Mouse (Mus musculus): ENCODE measurements at regions not wholly inside any gene's neighbourhood (a gene's known extent, or its start where the extent isn't known, plus 50 kb on each side); places are given as distances from the start of the nearest gene placed in this dataset.

GRCm38 (mm10) chr10:56587205-56587604 lies 210.1 kb downstream of the Gja1 start:
- no peak for DNase-seq (ENCODE audit: low spot score)

DNA sequence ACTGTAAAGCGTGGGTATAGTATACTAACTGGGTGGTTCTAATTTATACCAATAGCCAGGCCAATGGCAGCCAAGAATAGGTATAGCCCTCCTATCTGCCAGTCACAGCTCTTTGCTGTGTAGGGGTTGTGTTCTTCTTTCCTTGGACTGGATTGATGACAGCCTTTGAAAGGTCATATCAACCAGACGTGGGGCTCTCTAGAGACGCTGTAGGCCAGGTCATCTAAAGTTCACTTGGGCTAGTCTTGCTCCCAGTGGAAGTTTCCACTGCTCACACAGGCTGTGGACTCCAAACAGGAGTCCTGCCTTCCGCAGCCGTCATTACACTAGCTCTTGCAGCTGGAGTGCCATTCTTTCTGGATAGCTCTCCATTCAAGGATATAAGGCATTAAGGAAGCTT lies 220.3 kb downstream of the Gja1 start:
- no peak for DNase-seq (ENCODE audit: low spot score)

GRCm38 (mm10) chr10:56598191-56598590 lies 221.1 kb downstream of the Gja1 start:
- no peak for DNase-seq (ENCODE audit: low spot score)

DNA sequence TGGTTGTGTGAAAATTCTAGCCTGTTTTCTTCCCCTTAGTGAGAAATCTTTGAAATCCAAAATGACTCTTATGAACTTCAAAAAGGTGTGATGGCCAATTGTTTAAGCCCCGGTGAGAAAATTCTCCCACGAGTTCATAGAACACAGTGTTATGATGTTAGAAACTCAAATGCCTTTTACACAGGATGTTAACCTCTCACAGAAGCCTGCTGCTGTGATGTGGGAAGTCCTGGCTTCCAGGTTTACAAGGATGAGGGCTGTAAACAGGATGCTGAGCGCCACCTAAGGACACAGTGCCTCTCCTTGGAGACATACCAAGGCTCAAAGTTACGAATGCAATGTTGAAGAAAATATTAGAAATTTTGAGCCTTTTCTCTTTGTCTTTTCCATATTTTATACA lies 222.8 kb downstream of the Gja1 start:
- no peak for DNase-seq (ENCODE audit: low spot score)

- DNase-seq (ENCODE audit: low spot score): no peak
These were observed 234.6 kb downstream of the Gja1 start for GRCm38 (mm10) chr10:56611564-56612288.

GRCm38 (mm10) chr10:56642656-56643055 lies 265.5 kb downstream of the Gja1 start:
- no peak for DNase-seq (ENCODE audit: low spot score)

GRCm38 (mm10) chr10:56643376-56644135 lies 266.4 kb downstream of the Gja1 start:
- DNase-seq (ENCODE audit: low spot score): no peak

- no peak for DNase-seq (ENCODE audit: low spot score)
These were observed 283.4 kb downstream of the Gja1 start for GRCm38 (mm10) chr10:56660501-56660900.

DNA sequence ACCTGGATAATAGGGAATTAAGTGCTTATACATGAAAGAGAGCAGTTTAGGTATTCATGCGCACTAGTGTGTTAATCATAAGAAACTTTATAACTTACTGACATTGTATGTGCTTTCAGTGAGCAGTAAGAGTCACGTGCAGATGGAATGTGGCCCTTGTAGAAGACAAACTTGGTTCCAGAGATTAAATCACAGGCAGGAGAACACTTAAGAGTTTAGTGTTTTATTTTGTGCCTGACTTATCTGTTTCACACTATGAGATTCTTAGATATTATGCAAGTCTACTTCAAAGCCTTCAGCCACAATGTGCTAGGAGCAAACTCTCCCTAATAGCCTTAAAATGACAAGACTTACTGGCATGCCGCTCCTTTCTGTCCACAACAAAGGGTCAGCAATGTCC lies 296.8 kb downstream of the Gja1 start:
- no peak for DNase-seq (ENCODE audit: low spot score)

DNA sequence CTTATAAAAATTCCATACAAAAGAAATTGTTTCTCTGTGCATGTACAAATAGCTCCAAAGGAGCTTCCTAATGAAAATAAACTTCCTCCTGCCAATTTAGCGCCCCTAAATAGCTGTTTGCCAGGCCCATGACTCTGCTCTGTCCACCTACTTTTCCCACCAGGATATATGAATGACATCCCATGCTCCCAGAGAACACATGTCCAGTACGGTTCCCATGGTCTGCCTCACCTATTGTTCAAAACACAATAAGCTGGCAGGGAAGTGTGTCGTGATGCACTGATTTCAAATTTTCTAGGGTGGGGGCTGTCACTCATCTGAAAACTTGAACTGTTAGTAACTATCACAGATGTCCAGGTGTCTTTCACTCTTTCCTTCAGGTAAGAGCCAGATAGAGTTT lies 305.8 kb downstream of the Gja1 start:
- no peak for DNase-seq (ENCODE audit: low spot score)

DNA sequence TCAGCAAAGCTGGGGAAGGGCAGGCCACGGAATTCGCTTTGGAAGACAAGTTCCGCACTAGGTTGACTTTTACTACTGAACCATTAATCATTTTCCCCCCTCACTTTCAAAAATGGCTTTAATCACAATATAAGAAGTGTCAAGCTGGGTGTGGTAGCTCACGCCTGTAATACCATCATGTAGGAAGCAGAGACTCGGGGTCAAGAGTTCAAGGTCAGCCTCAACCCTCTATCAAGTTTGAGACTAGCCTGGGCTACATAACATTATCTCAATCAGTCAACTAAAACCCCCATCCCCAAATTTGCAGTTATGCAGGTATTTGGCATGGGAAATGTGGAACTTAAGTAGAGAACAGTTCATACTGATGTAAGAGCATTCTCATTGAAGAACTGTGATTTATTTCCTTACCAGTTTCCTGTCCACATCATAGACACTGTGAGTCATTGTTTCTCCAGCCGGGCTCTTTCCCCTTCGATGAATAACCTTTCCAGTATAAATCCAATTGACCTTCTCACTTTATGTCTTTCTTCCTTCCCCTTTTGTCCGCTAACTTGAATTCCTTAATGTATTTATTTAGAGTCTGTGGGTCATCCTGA lies 308.6 kb downstream of the Gja1 start:
- no peak for DNase-seq (ENCODE audit: low spot score)

DNA sequence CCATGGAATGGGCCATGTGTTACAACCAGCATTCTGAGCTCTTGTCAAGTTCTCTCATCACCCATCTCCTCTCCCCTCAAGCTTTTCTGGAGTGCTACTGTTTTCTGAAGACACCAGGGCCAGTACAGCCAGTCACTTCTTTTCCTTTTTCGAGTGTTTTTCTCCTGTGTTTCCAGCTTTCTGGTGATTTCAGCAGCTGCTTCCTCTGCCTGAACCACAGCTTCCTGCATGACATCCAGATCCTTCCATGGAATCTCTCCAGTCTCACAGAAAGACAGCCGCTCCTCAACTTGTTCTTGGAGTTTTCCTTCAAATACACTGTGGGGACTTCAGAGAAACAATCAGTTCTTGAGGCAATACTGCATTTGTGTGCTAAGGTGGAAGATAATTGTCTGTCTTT lies 314.3 kb downstream of the Gja1 start:
- DNase-seq (ENCODE audit: low spot score): no peak

DNA sequence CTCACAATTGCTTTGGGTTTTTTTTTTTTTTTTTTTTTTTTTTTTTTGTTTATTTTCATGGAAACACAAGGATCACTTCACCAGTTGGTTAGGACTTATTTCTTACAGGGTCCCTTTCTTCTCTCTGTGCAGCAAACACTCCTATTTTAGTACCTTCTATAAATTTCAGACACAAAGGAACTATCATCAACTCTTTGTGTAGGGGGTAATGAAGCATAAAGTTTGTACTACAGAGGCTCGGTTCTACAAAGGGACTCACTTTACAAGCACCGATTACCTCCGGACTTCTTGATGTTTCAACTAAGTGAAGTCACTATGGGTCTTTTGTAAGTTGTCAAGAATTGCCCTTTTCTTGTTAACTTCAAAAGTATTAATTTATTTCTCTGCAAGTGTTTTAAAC lies 318.0 kb downstream of the Gja1 start:
- no peak for DNase-seq (ENCODE audit: low spot score)

- DNase-seq (ENCODE audit: low spot score): no peak
These were observed 323.0 kb downstream of the Gja1 start for GRCm38 (mm10) chr10:56700126-56700525.

GRCm38 (mm10) chr10:56708411-56708810 lies 331.3 kb downstream of the Gja1 start:
- no peak for DNase-seq (ENCODE audit: low spot score)

DNA sequence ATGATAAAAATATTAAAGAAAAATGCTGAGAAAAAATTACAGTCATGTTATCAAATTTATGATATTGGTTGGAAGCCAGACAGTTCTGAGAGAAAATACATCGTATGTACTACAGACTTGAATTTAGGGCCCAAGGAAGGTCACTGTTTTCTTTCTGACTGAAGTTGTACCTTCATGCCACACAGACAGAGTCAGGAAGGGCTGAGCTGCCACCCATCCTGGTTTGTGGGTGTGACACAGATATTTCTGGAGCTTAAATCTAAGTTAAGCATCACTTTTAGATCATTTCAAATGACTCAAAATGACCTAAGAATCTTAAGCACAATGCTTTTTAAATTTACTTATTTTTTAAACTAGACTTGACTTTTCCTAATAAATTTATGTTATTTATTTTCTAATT lies 331.8 kb downstream of the Gja1 start:
- DNase-seq (ENCODE audit: low spot score): no peak

DNA sequence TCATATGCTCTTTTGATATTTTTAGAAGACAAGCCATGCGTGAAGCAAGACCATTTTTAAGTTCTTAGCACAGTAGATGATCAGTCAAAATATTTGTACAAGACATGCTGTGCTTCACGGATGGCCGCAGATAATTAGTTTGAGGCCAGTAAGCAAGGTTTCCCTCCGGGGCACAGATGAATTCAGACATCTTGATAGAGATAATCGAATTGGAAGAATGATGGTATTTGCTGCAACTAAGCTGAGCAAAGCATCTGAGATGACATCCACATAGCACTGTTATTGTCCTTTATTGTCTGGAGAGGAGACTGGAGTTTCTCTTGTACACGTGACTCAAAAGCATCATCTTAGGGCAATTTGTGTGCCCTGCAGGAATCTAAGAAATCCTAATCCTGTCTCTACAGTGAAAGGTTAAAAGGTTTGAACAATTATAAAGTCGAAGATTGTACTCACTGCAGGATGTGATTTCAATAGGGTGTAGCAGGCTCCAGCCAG lies 335.5 kb downstream of the Gja1 start:
- no peak for DNase-seq (ENCODE audit: low spot score)

DNA sequence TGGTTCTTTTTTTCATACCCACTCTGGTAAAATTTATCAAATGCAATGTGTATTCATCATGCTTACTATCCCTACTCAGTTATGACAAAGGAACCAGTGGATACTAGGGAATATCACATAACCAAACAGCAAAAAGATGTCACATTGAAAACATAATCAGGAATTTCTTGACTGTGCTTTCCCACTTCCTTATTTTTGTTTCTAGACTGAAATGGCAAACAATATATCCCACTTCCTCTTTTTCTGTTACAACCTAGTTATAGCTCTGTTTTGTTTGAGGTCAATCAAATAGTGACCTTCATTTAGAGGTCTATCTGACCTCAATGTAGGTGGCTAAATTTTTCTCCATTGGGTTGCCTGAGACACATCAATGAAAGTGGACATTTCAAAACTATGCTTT lies 359.9 kb downstream of the Gja1 start:
- no peak for DNase-seq (ENCODE audit: low spot score)

DNA sequence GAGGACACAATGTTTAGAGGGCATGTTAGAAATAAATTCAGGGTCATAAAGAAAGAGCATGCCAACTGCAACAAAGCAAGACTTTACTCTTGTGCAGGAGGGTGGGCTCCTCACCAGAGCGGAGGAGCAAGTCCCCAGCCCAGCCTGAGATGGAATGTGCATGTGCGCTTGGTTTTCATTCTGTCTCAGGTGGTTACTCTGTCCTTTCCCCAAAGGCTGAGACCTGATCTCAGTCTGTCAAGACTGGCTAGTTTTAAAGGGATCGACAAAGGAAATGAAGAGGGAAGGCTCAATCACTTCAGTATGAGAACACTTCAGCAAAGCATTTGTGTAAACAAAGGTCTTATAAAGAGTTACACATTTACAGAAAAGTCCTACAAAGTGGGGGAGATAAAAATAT lies 362.5 kb downstream of the Gja1 start:
- no peak for DNase-seq (ENCODE audit: low spot score)

DNA sequence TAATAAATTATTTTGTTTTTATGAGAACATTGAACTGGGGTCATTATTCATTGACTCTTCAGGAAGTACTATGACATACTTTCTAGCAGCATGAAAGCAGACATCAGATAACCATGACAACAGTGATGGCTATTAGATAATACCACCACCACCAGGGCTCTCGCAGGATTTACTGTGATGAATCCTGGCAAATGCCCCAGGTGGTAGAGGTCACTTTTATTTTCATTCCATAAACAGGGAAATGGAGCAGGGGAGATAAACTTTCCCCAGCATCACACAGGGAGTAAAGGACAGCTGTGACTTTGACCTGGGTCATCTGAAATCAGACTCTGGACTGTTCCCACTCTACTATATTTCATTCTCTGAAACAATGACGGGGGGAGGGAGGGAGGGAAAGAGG lies 375.0 kb downstream of the Gja1 start:
- DNase-seq (ENCODE audit: low spot score): no peak

GRCm38 (mm10) chr10:56753576-56753975 lies 376.4 kb downstream of the Gja1 start:
- DNase-seq (ENCODE audit: low spot score): no peak

DNA sequence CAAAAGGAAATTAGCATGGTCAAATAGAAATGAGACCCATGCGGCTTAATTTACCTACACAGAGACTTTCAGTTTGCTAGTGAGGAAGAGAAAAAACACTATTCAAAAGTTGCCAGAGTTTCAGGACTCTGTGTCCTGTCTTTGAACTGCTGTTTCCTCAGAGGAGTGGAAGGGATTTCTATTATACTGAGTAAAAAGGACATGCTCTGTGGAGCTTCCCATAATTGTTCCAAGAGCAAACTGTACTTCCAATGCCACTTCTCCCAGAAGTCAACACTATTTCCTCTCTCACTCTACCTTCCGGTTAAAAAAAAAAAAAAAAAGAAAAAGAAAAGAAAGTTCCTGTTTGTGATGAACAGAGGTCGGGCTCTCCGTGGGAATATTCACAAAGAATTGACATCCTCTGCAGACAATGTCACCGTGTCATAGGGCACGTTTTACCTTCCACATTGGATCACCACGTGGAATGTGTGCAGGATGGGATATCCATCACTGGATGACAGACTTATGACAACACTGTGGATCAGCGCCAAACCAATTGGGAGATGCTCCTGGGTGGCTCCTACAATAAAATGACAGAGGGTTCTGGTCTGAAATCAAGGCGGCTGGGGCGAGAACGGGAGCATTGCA lies 377.5 kb downstream of the Gja1 start:
- DNase-seq (ENCODE audit: low spot score): no peak

- DNase-seq (ENCODE audit: low spot score): no peak
These were observed 393.5 kb downstream of the Gja1 start for GRCm38 (mm10) chr10:56770629-56771028.
